Mouse (Mus musculus): ENCODE data around the gene Arl3.

GRCm38 (mm10) chr19:46529601-46530448 is 43.2 kb downstream of the Arl3 start:
- TF ChIP-seq ZMIZ1 (IDR thresholded peaks at IDR 0.05; ENCODE audit: low read depth, low read length) (no peak), SIN3A (IDR thresholded peaks at IDR 0.05; ENCODE audit: low read length) (no peak)

Measured in CH12.LX (cell line).